Mouse (Mus musculus) ES-E14 (cell line): ENCODE measurements around the gene Sh3rf1. TPM values are rescaled to one million over a fixed set of nuclear protein-coding genes. Genes with fewer than 3 reads are reported as not detected.

Source experiments
- DNase-seq: peaks from one replicate; pipeline ENCODE4 v3.0.0-alpha.2; 2013; ENCODE audit warnings: low read depth, low spot score
- H3K27ac ChIP-seq: 2 replicates; pipeline ENCODE4 v1.5.1; 2012; ENCODE audit warnings: low read depth, mild to moderate bottlenecking, low read length, moderate library complexity, mixed read lengths; ENCODE audit not compliant: poor library complexity, insufficient read depth, severe bottlenecking
- H3K36me3 ChIP-seq: 2 replicates; pipeline ENCODE4 v1.6.1; 2012; ENCODE audit warnings: mild to moderate bottlenecking, low read length, moderate library complexity, mixed read lengths; ENCODE audit not compliant: control insufficient read depth, poor library complexity, insufficient read depth, severe bottlenecking
- H3K4me1 ChIP-seq, 2 experiments: fragments of 150-350 bp in 1 of 2; sonication (generic) in 1 of 2; 2 replicates each; pipeline ENCODE4 v1.6.1; 2012; ENCODE audit warnings: low read length in 2 of 2, mild to moderate bottlenecking in 1 of 2, mixed read lengths in 1 of 2; ENCODE audit not compliant: control insufficient read depth in 2 of 2, insufficient read depth in 2 of 2, poor library complexity in 1 of 2
- H3K4me3 ChIP-seq, 2 experiments: fragments of 150-350 bp in 1 of 2; sonication (generic) in 1 of 2; 2 replicates each; pipeline ENCODE4 v1.5.1; 2012; ENCODE audit warnings: low read length in 2 of 2, low read depth in 1 of 2, mild to moderate bottlenecking in 1 of 2, mixed read lengths in 1 of 2; ENCODE audit not compliant: insufficient read depth in 1 of 2, poor library complexity in 1 of 2, severe bottlenecking in 1 of 2
- H3K9ac ChIP-seq: 2 replicates; pipeline ENCODE4 v1.6.1; 2012; ENCODE audit warnings: low read depth, mild to moderate bottlenecking, low read length, mixed read lengths; ENCODE audit not compliant: poor library complexity, insufficient read depth, severe bottlenecking
- H3K9me3 ChIP-seq: fragments of 150-350 bp; sonication (generic); 2 replicates; pipeline ENCODE4 v1.6.1; 2012; ENCODE audit warnings: low read depth, mild to moderate bottlenecking, low read length; ENCODE audit not compliant: control insufficient read depth, insufficient read depth
- CHD2 ChIP-seq: IDR thresholded peaks from 2 replicates; pipeline ENCODE4 v1.6.1; 2014; ENCODE audit warnings: mild to moderate bottlenecking, low read depth, low read length, inconsistent platforms
- HCFC1 ChIP-seq: IDR thresholded peaks from 2 replicates; pipeline ENCODE4 v1.6.1; 2012; ENCODE audit warnings: low read length, inconsistent platforms, borderline replicate concordance; ENCODE audit not compliant: insufficient read depth
- MAFK ChIP-seq: IDR thresholded peaks from 2 replicates; pipeline ENCODE4 v1.6.1; 2014; ENCODE audit warnings: mild to moderate bottlenecking, low read depth, low read length, inconsistent platforms; ENCODE audit not compliant: insufficient read depth
- ZC3H11A ChIP-seq: IDR thresholded peaks from 2 replicates; pipeline ENCODE4 v1.6.1; 2012; ENCODE audit warnings: low read depth, mild to moderate bottlenecking, inconsistent platforms, low read length, borderline replicate concordance
- ZNF384 ChIP-seq: IDR thresholded peaks from 2 replicates; pipeline ENCODE4 v1.6.1; 2012; ENCODE audit warnings: low read depth, low read length, inconsistent platforms
- in situ Hi-C, 2 experiments: fragments of 600-800 bp; cut with MboI; formaldehyde crosslinking; loops; one replicate each; pipeline ENCODE4 v1.15.1; 2025; ENCODE audit warnings: low sequenced_read_pairs in 2 of 2, inconsistent platforms in 1 of 2; ENCODE audit not compliant: unreplicated experiment in 2 of 2
- total RNA-seq: library from RNA; depleted of rRNA; stranded (reverse); fragments of 300-350 nt; gene quantifications from 2 replicates; pipeline ENCODE4 v1.2.3, GENCODE M21; 2012

The Sh3rf1 gene
- total RNA-seq, 1 experiment: 6.0 TPM

DNA sequence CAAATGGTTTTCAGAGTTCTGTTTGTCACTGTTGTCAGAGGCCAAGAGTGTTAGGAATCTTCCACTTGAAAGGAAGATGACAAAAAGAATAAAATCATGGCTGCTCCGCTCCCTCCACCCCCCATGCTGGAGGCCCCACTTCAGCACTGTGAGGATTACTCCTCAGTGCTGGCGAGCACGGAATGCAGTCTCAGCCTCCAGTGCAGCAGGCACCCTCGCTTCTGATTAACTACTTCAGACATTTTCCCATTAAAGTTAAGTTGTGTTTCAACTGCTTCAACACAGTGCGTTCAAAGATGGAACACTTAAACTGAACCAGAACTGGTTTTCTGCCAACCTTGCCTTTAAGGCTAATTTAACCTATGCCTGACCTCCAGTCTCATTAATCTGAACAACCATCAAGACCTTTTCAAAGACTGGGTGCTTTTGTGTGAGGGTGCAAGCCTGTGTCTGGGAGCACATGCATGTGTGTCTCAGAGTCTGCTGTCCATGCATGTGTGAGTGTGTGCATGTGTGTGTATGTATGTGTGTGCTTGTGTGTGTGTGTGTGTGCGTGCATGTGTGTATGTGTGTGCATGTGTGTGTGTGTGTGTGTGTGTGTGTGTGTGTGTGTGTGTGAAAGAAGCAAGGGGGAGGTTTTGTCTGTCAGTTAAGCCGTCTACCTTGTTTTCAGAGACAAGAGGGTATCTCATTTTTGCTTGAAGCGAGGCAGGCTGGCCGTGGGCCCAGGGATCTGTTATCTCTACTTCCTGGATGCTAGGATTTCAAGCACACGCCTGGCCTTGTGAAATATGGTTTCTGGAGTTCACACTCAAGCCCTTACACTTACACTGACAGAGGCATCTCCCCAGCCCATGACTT, 51.2 kb downstream of the Sh3rf1 start:
- H3K36me3 ChIP-seq: no peaks in the 10 kb centered on the region
- no peak overlapping the region for H3K9ac ChIP-seq
- H3K4me1 ChIP-seq: peaks cover 0 to 8% of the 10 kb centered on the region in 2 experiments; a peak in 2 of 4 replicates
- no peak overlapping the region for H3K27ac ChIP-seq
- DNase-seq: no peak
- in situ Hi-C loops: no loop called here
- H3K9me3 ChIP-seq: no peaks in the 10 kb centered on the region
- no peak overlapping the region for H3K4me3 ChIP-seq
- no peak for TF ChIP-seq HCFC1
- TF ChIP-seq ZC3H11A: no peak

DNA sequence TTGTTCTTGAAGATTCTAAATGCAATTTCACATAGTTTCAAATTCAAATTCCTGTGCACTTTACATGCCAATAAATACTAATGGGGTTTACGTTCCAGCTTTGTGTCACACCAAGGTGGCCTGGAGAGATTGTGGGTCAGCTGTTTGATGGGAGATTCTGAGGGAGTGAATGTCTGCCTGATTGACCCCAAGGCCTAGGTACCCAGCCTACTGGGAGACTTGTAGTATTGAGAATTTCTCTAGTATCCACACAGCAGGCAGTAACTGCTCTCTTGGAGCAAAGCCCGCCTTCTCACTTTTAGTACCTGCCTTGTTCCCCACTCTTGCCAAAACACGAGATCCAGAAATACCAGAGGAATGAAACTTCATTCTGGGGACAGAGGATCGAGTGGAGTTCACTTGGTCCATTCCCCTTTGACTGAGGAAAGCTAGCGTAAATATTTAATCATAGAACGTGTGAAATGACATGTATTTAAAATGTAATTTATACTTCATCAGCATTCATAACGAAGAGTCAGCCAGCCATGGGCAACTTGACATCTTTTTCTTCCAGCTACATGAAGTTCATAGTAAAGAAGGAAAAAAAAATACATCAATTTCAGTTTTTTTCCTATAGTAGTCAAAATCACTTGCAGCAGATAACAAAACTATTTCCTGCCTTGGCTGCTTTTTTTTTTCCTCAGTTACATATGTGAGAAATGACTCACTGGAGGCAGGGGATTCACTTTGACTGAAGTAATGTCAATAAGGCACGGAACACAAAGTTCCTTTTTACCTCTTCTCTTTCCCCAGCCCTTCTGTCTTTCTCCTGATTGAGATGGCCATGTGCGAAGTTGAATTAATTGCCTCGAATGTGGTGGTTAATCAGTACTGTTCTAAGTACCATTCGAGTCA, 52.0 kb downstream of the Sh3rf1 start:
- no peak for DNase-seq
- no peak overlapping the region for H3K4me3 ChIP-seq
- H3K9me3 ChIP-seq: no peaks in the 10 kb centered on the region
- in situ Hi-C loops: no loop called here
- TF ChIP-seq ZC3H11A: no peak
- no peak for TF ChIP-seq MAFK
- no peak for TF ChIP-seq HCFC1
- TF ChIP-seq ZNF384: no peak
- no peak for TF ChIP-seq CHD2
- H3K36me3 ChIP-seq: no peaks in the 10 kb centered on the region
- no peak overlapping the region for H3K27ac ChIP-seq
- H3K9ac ChIP-seq: no peak overlapping the region
- H3K4me1 ChIP-seq: peaks cover 0 to 5% of the 10 kb centered on the region in 2 experiments; a peak in 1 of 4 replicates

DNA sequence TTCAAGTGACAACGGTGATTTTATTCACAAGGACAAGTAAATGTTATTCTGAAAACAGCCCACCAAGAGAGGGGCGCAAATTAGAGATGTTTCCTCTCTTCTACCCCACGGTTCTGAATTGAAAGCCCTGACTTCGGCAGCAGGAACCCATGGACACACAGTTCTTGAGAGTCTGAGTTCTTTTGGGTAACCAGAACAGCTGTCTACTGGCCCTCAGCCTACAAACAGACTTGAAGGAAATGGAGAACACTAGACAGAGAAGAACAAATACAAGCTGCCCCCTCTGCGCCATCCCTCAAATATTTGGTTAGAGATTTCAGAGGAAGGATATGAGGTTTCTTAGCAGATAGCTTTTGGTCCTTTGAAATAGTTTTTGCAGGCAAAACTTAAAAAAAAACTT, 52.7 kb downstream of the Sh3rf1 start:
- in situ Hi-C loops: no loop called here
- no peak for TF ChIP-seq ZNF384
- Histone ChIP-seq H3K27ac (no peak overlapping the region), H3K9ac (no peak overlapping the region), H3K36me3 (no peaks in the 10 kb centered on the region), H3K4me1 (peaks cover 0 to 2% of the 10 kb centered on the region in 2 experiments; a peak in 1 of 4 replicates), H3K4me3 (no peak overlapping the region), H3K9me3 (no peaks in the 10 kb centered on the region)
- no peak for DNase-seq

DNA sequence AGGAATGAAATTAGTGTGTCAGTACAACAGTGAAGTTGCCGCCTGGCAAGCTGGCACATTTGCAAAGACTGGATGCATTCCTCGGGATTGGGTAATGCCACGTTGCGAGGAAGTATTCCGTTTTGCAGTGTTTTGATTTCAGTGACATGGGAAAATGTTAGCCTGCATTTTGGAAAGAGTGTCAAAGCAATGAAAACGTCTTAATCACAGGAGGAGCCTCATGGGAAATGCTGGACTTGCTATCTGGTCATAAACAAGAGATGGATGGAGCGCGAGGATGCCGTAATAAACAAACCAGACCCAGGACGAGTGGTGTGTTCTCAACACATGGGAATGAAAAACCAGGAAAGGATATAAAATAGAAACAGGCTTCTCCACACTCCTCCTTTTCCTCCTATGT, 55.4 kb downstream of the Sh3rf1 start:
- in situ Hi-C loops: no loop called here
- no peak for DNase-seq
- H3K27ac ChIP-seq: no peak overlapping the region
- no peaks in the 10 kb centered on the region for H3K9me3 ChIP-seq
- H3K4me3 ChIP-seq: no peak overlapping the region
- no peaks in the 10 kb centered on the region for H3K36me3 ChIP-seq
- no peak overlapping the region for H3K9ac ChIP-seq
- no peak for TF ChIP-seq ZC3H11A
- TF ChIP-seq ZNF384: no peak
- no peak for TF ChIP-seq CHD2
- no peak for TF ChIP-seq MAFK
- no peak for TF ChIP-seq HCFC1
- peaks cover 0 to 2% of the 10 kb centered on the region in 2 experiments; a peak in 1 of 4 replicates for H3K4me1 ChIP-seq
